Mouse (Mus musculus): ENCODE data around the gene Lmo2.
A peak's percentile ranks its signal among the peaks of the same experiment; 100 is the strongest.

The Lmo2 gene

GRCm38 (mm10) chr2:103957649-103958546, at the start of gene Lmo2:
TSS of gene Lmo2 (plus strand) at chr2:103957986.
- no peak for DNase-seq

DNA sequence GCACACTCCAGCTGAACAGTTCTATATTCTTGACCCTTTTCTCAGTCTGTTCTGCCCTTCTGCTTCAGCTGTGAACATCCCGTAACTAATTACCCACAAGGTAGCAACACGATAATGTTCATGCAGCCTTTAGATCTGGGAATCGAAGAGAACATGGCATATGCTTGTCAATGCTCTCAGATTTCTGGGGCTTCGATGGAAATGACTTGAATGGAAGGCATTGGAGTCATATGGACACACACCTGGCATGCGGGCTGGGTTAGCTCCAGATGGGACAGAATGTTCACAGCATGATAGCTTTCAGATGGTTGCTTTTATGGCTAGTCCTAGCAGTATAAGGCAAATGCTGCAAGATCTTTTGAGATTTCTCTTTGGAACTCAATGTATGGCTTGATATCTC, 47.2 kb upstream of the Lmo2 start:
- peak; percentile 52 to 58 for DNase-seq

- DNase-seq: peak; percentile 30 to 37
Measured at GRCm38 (mm10) chr2:103912481-103913251, 45.1 kb upstream of the Lmo2 start.

DNA sequence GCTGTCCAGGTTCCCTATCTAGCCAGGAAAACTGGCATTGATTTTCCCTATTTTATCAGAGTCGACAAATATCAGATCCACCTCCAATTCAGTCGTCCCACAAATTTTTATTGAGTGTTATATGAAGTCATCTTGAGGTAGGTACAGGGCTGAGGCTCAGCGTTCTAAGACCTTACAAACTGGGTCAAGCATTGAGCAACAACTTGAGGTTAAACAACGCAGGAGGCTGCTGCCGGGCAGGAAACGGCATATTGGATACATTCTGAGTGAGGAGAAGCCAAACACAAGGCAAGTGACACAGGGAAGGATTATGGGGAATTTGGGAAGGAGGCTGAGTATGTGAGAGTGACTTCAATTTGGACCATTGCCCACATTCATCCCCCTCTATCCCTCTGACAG, 44.5 kb upstream of the Lmo2 start:
- peak; percentile 28 to 36 for DNase-seq

DNA sequence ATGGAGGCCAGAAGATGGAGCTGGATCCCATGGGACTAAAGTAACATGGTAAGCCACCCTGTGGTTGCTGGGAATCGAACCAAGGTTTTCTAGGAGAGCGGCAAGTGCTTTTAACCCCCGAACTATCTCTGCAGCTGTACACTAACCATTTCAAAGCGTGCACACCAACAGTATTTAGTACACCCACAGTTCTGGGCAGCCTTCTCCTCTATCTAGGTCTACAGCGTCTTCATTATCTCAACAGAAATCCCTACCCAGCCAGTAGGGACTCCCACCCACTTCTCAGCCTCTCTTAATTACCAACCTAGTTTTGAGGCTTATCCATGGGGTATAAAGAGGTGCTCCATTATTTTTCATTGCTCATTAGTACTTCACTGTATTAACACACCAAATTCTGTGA, 41.7 kb upstream of the Lmo2 start:
- no peak for DNase-seq

DNA sequence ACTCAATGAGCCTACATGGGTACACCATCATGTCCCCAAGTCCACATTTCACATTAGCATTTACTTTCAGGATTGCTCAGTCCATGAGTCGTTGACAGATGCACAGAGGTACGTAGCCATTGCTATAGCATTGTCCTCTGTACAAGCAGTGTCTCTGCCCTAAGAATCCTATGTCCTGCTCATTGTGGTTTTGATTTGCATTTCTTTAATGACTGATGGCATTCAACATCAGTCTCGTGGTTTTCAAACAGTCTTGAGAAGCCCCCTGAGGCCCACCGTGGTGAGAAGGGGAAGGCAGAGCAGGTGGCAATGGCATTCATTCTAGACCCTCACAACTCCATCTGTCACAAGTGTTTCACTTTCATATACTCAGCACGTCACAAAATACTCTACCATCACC, 40.4 kb upstream of the Lmo2 start:
- no peak for DNase-seq

- DNase-seq: no peak
Measured at GRCm38 (mm10) chr2:103918375-103918774, 39.4 kb upstream of the Lmo2 start.

GRCm38 (mm10) chr2:103919488-103919887, 38.3 kb upstream of the Lmo2 start:
- DNase-seq: no peak

- DNase-seq: no peak
Measured at GRCm38 (mm10) chr2:103926586-103927113, 31.1 kb upstream of the Lmo2 start.

GRCm38 (mm10) chr2:103927610-103928145, 30.1 kb upstream of the Lmo2 start:
- DNase-seq: no peak

DNA sequence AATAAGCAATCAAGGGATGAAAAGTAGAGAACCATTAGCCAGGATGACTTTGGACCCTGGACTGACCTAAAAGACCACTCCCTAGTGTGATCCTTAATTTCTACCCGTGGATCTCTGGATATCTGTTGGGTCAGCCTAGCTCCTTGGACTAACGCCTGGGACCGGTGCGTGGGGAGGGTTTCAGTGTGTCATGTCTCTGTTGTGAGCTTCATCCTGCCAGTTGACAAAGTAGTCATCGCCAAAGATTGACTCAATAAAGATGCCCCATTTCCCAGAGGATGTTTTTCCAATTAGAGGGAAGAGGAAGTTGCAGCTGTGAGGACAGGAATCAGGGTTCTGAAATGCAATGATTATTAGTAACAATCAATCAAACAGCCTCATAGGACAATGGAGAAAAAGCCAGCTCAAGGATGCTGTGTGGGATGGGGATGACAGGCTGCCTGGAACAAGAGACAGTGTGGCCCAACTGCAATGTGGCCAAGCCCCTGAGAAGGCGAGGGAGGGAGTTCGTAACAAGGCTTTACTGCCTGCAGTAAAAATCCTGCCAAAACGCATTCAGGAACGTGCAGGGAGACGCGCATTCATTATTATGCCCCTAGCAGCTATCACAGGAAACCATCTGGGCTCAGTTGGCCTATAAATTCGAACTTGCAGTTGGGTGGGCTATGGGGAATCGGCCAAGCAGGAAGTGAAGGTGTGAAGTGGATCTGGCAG, 27.3 kb upstream of the Lmo2 start:
- DNase-seq: peak; percentile 25 to 46

GRCm38 (mm10) chr2:103931511-103931911, 26.3 kb upstream of the Lmo2 start:
- DNase-seq: peak in 1 of 2 experiments; percentile 29

- no peak for DNase-seq
Measured at GRCm38 (mm10) chr2:103932025-103932424, 25.8 kb upstream of the Lmo2 start.

DNA sequence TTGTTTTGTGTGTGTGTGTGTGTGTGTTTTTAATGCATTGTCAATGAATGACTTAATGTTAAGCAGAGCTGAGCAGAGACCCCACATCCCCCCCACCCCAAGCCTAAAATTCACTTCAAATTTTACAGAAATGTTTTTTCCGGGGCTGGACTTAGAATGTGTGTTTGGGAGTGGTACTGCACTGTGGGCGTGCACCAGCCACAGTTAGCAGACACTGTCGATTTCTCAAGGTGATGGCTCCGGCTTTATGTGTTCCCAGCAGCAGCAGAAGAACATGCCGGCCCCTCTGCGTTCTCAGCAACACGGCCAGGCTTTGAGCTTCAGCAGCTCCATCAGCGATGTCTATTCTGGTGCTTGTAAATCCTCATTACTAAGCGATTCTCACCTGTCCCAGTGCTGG, 25.3 kb upstream of the Lmo2 start:
- no peak for DNase-seq

- DNase-seq: no peak
Measured at GRCm38 (mm10) chr2:103934270-103934669, 23.5 kb upstream of the Lmo2 start.

- no peak for DNase-seq
Measured at GRCm38 (mm10) chr2:103934670-103935069, 23.1 kb upstream of the Lmo2 start.

GRCm38 (mm10) chr2:103935691-103936435, 21.9 kb upstream of the Lmo2 start:
- DNase-seq: no peak

GRCm38 (mm10) chr2:103936666-103937065, 21.1 kb upstream of the Lmo2 start:
- DNase-seq: no peak

- no peak for DNase-seq
Measured at GRCm38 (mm10) chr2:103937670-103938069, 20.1 kb upstream of the Lmo2 start.

DNA sequence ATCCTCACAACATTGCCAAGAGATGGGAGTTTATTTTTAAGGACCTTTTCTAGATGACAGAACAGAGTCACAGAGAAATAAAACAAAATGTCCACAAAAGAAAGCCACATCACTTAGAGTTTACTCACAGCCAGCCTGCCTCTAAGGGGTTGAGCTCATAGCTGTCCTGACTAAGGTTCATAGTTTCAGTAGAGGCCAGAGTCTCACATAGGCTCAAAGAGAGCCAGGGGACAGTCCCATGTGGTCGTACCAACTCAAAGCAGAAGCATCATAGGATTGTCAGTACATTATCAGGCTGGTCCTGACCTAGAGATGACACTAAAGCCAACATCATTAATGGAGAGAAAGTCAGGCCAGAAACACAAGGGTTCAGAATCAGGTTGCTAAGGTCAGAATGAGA, 19.2 kb upstream of the Lmo2 start:
- no peak for DNase-seq

DNA sequence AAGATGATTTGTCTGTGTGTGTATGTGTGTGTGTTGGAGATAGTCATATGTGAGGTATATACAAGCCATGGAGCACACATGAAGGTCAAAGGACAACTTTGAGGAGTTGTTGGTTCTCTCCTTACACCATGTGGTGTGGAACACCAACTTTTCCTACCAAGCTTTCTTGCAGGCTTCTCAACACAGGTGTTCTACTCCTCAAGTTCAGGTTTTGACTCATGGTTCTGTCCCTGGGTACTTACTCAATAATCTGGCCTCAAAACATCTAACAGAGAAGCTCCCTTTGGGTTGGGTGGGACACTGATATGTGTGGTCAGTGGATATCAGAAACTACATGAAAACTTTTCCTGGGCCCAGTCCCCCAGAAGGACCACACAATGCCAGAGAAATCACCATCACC, 18.8 kb upstream of the Lmo2 start:
- DNase-seq: no peak

GRCm38 (mm10) chr2:103941085-103941484, 16.7 kb upstream of the Lmo2 start:
- DNase-seq: no peak

Measured in cerebellum, postnatal 14 days (tissue).